Mouse (Mus musculus) telencephalon, adult 2 months (tissue): ENCODE results near the gene Wdr25.
A peak's percentile ranks its signal among the peaks of the same experiment; 100 is the strongest.

Source experiments
- DNase-seq: peaks from one replicate; pipeline ENCODE4 v3.0.0-alpha.2; 2011; ENCODE audit warnings: low read depth, low spot score

Gene Wdr25

DNA sequence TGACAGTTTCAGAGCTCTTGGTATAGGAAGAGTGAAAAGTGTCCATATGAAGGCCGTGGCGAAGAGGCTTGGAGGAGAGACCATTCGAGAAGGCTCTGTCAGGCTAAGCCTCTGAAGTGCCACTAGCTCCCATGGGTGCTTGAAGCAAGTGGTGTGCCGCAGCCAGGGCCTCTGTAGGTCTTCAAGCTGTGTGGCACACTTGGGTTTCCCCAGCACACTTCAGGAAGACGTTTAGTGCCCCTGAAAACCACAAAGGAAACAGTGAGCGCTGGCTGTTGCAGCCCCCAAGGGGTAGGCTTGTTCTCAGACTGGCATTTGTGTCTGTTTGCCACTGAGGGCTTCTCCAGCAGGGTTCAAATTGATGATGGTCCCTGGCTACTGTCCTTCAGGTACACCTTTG, 90.1 kb downstream of the Wdr25 start:
- no peak for DNase-seq

DNA sequence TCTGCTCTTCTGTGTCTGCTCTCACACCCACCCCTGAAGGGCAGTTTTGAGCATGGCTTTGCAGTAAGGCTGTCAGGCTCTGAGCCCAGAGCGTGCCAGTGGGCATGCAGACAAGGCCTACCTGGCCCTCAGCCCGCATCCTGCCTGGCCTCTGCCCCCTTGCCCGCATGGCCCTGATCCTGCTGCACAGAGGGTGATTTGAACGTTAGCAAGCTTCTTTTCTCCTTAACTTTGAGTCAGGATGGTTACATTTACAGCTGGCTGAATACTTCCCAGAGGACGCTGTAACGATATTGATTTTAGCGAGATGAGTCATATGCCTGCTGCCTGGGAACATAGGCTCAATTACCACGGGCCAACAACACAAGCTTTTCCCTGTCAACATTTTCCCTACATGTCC, 91.0 kb downstream of the Wdr25 start:
- no peak for DNase-seq

DNA sequence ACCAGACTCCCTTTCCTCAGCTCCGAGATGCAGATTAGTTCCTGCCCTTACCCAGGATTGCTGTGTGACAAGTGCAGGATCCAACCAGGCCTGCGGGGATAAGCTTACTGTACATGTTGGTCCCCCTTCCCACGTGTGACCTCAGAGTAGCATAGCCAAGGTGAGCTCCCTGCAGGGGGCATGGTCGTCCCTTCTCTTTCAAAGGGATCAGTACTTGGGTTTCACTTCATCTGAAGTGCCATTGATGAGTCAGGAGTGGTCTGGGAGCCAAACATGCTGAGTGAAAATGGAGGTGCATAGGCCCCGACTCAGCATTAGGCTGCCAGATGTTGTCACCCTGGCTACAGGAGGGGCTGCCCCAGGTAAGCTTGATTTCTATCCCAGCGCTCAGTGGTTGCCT, 91.6 kb downstream of the Wdr25 start:
- DNase-seq, result no peak

DNA sequence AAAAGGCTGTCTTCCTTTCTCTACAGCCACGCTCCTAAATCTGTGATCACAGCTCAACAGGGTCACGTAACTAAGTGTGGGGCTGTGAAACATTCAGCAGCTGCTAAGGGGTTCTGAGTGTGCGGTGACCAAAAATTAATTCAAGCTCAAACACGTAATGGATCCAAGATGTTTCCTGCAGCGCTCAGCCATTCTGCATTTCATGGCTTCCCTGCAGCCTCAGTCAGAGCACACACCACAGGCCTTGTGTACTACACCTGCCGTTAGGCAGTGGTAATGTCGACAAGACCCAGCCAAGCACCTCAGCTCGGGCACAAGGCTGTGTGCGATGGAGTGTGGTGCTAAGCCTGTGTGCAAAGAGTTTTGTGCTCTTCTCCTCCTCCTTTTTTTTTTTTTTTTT, 94.0 kb downstream of the Wdr25 start:
- no peak for DNase-seq

DNA sequence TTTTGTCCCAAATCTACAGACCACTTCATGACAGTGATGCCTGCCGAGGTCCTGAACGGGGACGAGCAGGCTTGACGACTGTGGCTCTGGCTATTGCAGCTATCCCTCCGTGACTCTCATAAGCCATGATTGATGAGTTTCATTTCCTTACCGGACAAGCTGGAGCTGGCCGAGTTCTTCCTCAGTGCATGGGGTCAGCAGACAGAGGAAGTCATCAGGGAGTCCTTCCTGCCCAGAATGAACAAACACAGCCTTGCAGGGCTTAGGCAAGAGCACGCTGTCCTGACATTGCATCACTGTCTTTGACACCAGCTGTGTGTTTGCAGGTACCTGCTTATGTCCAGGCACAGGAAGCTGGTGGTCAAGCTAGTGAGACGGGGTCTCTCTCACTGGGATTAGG, 97.0 kb downstream of the Wdr25 start:
- DNase-seq, result no peak

DNA sequence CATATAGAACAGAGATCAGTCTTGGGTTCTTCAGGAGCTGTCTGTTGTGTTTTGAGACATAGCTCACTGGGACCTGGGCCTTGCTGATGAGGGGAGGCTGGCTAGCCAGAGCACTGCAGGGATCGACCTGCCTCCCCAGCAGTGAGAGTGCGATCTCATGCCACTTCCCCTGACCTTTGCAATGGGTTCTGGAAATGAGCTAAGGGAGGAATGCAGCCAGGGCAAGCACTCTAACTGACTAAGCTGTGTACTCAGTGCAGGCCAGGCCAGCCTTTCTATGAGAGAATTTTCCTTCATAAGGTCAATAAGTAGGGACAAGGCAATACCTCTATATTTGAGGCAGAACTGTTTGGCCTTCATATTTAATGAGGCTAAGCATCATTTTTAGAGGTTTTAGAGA, 99.6 kb downstream of the Wdr25 start:
- DNase-seq, result no peak

DNA sequence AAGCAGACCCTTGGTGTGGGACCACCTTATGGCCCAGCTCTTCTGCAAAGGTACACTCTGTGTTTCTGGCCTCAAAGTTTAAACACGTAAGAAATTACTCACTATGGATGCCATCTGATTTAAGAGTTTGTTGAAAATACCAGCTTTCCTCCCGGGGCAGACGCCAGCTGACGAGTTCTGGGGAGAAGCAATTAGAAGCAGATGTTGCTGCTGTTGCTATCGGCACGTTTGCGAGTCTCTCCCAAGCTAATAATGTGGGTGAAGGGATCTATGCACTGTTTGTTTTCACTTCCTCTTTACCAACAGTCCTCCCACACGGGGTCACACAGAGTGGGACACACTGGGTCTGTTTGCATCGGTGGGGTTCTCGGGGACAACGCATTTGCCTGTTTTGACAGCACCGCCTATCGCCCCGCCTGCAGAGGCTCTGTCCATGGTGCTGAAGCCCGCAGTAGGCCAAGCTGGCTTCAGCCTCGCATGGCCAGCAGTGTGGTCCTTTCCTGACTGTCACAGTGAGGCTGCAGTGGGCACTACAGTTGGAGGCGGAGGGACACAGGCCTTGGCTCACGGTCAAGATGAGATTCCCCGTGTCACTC, 101.1 kb downstream of the Wdr25 start:
- no peak for DNase-seq

DNA sequence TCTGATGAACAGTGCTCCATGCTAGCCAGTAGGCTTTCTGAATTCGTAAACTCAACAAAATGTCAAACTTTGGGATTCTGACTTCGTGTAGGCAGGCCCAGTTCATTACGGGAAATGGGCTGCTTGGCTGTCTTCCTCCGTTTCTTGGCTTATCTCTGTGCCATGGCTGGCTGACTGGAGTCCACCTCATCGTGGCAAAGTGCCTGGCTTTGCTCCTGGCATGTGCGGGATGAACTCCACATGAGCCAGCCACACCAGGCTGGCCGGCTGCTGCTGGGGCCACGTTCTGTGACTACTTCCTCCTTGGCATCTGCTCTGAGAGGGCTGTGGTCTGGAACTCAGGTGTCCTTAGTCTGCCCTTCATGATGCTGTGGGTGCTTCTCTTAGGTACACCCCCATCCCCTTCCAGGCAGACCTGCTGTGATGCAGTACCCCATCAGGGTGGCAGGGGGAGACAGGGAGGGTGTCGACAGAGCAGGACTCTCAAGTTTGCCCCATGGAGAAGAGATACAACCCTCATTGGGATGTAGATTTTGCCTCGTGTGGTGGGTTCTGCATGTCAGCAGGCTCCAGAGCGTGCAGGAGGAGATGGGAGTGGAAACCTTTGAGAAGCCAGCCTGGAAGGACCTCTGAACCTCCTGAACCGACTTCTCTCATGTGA, 102.7 kb downstream of the Wdr25 start:
- no peak for DNase-seq

DNA sequence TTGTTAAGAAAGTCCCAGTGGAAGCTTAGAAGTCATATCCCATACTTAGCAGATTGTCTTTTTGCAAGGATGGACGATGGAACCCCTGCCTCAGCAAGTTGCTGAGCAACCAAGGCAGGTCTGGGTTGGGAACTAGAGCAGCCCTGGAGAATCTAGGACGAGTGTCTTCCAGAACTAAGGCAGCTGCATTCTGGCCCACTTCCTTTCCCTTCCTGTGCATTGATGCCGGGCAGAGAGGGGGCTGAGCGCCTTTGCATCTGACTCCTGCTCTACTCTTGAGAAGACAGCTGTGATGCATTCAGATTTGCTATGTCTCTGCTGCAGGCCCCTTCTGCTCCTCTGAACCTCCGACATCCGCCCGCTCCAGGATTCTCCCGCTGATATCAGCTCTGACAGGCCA, 103.8 kb downstream of the Wdr25 start:
- DNase-seq, result no peak

DNA sequence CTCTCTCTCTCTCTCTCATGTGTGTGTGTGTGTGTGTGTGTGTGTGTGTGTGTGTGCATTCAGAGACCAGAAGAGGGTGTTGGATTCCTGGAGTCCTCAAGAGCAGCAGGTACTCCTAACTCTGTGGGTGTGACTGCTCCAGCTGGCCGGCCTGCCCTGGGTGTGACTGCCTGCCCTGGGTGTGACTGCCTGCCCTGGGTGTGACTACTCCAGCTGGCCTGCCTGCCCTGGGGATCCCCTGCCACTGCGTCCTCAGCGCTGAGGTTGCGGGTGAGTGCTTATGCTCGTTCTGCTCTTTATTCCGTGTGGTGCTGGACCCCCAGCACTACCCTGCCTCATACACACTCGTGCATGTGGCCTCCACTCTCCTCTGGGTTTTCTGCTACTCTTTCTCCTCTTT, 109.5 kb downstream of the Wdr25 start:
- no peak for DNase-seq

DNA sequence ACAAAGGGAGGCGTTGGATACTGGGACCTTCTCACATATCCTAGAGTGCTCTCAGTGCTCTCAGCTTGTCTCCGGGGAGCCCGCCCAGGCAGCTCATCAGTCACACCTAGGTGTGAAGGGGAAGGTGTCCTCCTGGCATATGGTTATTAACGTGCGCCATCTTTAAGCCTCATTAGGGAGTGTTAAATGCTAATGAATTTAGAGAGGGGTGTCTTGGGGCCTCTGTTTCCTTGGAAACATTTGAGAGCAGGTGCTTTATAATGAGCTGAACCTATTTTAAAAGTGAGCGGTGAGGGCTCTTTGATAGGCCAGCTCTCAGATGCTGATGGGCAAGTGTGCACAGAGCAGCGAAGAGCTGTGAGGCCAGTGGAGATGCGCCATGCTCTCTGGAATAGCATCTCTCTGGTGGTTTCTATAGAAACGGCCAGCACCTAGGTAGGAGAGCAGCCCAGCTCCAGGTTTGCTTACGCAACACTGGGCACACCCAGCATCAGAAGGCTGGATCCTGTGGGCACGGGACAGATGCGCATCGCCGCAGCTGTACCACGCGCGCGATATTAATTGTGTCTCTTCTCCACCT, 116.7 kb downstream of the Wdr25 start:
- no peak for DNase-seq

DNA sequence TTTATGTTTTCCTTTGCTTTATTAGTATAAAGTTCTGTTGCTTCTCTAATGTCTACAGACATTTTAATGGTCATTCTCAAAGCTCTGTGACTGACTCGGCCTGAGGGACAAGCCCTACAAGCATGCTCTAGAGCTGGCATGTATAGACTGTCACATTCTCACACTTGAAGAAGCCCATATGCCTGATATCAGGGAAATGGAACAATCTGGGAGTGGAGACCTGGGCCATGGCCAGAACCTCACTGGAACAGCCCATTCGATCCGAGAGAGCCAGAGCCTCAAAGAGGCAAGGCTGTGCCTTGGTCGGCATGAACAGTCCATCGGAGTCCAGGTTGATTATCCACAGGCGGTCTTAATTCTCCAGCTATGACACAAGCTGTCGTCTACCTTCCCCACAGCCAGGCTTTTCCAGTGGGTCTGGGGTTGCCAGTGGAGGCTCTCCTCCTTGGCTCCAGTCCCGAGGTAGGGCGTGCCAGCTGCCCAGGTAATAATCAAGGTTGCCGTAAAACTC, 128.8 kb downstream of the Wdr25 start:
- no peak for DNase-seq

DNA sequence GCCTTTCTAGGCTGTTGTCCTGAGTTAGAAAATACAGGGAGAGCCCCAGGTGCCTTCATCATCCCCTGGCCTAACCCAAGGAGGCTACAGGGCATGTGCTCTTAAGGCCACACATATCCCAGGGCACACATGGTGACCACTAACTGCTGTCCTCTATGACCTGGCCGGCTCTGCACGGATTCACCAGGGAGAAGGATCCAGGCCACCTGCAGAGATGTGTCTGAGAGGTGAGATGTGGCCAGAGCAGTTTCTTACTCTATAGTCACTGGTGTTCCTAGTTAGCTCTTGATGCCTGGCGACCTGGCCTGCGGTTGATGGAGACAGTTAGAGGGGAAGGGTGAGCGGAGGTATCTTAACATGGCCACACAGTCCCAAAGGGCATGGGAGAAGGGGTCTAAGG, 129.5 kb downstream of the Wdr25 start:
- DNase-seq, result no peak

DNA sequence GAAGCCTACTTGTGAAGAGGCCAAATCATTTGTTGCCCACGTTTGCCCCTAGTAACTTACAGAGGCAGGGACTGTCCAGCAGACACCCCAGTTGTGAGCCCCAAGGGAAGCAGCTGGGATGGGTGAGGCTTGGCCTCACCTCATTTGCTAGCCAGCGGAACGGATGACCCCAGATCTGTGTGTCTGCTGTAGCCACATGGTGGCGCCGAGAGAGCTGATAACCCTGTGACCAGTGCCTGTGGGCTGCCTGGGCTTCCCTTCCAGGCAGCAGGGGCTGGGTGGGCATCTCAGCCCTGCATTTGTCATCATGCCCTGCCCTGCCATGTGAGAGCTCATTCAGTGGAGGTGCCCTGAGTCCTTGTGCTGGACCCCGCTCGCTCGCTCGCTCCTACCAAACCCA, 130.3 kb downstream of the Wdr25 start:
- DNase-seq, result no peak

DNA sequence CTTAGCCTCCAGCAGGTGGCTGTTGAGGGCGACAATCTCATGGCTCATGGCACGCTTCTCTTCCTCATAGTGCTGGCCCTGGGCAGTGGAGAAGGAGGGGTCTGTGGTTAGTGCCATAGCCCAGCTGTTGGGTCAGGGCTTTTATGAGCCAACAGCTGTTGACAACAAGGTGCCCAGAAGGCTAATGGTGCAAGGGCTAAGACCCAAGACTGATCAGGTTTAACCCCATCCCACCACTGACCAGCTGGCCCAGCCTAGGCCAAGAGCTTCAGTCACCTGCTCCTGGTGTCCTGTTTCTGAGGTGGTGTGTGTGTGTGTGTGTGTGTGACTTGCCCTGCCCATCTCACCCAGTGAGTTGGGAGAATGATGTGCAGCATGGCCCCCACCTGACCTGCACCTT, 143.6 kb downstream of the Wdr25 start:
- no peak for DNase-seq

DNA sequence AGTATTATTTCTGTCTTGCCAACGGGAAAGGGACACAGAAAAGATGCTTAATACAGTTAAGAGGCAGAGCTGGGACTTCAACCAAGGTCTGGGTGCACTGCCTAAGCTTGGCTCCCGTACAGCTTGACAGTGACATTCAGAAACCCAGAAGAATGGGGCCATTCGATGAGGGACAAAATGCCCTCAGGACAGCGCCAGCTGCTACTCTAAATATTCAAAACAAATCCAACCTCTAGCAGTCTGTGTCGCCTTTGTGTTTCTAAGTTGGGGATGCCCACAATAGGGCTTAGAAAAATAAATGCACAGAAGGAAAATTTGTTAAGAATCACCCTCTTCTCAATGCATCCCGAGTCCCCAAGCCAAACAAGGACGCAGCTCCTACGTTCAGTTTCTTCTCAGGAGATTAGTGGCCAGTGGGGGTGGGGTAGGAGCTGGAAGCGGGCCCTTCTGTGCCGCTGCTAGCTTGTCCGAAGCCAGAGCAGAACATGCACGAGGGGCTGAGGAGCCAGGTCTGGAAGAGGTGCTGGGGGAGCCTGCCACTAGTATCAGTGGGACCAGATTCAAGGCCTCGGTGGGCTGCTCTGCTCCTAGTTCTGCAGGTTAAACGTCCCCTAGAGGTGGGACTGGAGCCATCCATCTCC, 144.9 kb downstream of the Wdr25 start:
- peak; percentile 48 for DNase-seq

DNA sequence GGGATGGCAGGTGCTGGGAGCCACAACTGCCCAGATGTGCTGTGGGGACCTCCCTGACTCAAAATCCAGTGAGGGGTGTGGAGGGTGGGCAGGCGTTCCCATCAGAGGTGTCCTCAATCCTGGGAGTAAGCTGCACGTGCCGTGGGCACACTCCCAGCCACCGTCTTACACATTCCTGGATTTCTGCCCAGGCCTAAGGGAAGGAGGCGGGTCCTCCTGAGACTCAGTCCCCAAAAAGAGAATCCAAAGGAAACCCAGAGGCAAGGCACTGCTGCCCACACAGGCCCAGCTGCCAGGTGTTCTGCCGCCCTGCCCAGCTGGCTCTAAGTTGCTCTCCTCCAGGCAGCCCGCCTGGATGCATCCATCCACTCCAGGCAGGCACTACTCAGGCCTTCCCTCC, 145.9 kb downstream of the Wdr25 start:
- peak; percentile 9 for DNase-seq

DNA sequence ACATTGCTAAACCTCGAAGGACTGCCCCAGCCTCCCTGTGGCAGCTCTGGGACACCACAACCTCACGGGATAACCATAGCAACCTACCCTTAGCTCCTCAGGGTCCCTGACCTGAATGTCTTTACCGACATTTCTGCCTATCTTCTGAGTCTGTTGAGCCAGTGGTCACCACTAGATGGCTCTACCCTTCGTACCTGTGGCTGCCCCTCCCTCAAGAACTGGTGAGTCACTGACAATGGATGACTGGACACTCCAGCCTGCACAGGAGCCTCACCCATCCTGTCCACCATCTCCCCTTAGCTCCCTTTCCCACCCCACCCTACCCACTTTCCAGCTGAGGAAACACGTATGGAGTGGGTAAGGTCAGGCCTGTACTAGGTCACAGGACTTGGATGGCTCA, 151.1 kb downstream of the Wdr25 start:
- DNase-seq, result no peak

DNA sequence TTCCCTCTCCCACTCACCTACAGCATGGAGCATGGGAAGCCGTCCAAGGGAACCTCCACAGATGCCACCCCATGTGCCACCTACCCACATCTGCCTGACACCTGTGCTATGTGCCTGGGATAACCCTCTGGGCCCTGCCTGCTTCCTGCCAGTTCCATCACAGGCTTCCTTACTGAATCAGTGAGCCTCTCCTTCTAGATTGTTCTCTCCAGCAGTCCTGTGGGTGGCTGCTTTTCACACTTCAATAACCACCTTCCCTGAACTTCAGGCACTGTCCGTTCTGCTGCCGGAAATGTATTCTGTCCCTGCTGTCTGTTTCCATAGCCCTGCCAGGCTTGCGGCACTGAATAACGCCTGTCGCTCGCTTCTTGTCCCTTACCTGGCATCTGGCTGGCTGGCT, 152.2 kb downstream of the Wdr25 start:
- no peak for DNase-seq

DNA sequence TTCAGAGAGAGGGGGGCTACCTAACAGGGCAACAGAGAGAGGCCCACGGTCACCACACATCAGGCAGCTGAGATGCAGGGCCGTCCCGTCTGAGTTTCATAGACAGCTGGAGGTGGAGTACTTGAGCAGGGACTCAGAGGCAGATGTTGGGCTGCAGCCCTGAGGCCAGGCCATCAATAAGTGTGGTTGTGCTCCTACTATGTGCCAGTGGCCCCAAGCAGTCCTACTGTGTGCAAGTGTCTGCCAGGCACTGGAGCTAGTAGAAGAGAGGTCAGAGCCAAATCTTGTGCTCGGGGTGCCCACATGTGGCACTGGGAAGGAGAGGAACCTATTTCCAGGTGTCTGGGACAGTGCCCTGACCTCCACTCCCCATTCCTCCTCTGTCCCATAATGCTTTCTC, 156.5 kb downstream of the Wdr25 start:
- DNase-seq, result no peak

DNA sequence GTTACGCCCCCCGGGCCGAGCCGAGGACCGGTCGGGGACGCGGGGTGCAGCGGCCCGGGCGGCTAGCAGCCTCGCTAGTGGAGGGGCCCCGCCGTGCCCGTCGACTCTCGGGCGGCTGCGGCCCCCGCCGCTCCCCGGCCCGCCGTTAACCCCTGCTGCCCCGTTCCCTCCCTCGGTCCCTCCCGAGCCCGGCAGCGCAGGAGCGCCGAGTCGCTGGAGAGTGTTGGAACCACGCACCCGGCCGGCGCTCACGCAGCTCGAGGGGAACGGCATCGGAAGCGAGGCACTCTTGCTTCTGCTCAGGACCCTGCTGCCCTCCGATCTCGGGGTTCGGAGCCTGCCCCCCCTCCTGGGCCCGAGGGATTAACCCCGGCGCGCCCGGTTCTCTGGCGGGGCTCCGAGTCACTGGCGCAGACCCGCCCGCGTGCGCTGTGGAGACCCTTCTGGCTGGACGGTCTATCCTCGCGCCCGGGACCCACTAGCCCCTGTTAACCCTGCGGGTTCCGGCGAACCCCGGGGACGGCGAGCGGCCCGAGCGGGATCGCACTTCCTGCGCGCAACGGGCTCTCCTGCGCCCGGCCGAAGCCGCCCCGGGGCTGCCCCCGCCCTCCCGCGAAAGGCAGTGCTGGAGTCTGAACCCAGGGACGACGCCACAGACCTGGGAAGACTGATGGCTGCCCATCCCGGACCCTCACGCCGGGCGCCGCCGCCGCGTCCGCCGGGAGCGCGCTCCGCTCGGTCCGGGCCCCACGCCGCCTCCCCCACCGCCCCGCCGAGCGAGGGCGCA, 159.8 kb downstream of the Wdr25 start:
- DNase-seq, result no peak

DNA sequence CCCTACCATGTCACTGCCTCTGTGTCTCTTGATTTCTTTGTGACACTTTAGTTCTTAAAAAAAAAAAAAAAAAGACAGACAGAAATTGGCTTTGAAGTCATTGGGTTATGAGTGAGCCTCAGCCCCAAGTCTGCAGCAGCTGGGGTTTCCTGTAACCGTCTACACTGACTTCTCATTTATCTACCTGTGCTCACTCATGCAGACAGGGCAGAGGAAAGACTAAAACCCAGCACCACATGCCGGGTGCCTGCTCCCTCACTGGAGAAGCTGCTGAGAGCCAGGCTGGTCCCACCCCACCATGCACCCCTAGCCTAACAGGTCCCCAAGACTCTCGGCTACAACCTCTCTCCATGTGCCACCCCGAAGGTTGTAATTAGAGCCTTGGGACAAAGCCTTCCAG, 164.3 kb downstream of the Wdr25 start:
- no peak for DNase-seq
